Mouse (Mus musculus) gastrocnemius, adult 8-10 months (tissue): ENCODE results near the gene Zfp956. TPM values are rescaled to one million over a fixed set of nuclear protein-coding genes. Genes with fewer than 3 reads are reported as not detected.
"Not testable (repeated sequence)": the region's sequence is repeated elsewhere in the genome, so short reads cannot be mapped to it uniquely, and the experiment has no call there.

ENCODE experiments used
- DNase-seq, 2 experiments: peaks; one replicate each; pipeline ENCODE4 v3.0.0; 2022; ENCODE audit warnings: low spot score in 2 of 2
- total RNA-seq, 4 experiments: library from RNA; stranded (reverse); gene quantifications; 2 replicates each; pipeline ENCODE4 v1.2.4; 2022

The Zfp956 gene
- total RNA-seq, 4 experiments from 2014 or later = 6.0 to 9.0 (median 8.1) TPM

GRCm38 (mm10) chr6:47968166-47968565 lies 15.0 kb downstream of the Zfp956 start:
- DNase-seq = not testable (repeated sequence)

DNA sequence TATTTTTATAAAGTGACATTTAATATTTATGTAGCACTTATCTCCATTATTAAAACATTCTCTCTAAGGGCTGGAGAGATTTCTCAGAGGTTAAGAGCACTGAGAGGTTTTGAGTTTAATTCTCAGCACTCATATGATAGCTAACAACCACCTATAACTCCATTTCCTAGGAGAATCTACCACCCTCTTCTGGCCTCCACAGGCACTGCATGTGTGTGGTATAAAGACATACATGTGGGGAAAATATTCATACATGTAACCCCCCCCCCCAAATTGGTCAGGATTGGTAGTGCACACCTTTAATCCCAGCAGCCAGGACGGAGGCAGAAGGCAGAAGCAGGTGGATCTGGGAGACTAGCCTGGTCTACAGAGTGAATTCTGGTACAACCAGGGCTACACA lies 21.4 kb downstream of the Zfp956 start:
- no peak for DNase-seq

- peak; percentile 63 to 72 for DNase-seq
Observed at GRCm38 (mm10) chr6:47978897-47979368, 25.7 kb downstream of the Zfp956 start.

GRCm38 (mm10) chr6:47983936-47984335 lies 30.7 kb downstream of the Zfp956 start:
- no peak for DNase-seq

GRCm38 (mm10) chr6:47995661-47996060 lies 42.5 kb downstream of the Zfp956 start:
- no peak for DNase-seq

- no peak for DNase-seq
Observed at GRCm38 (mm10) chr6:48010727-48011126, 57.5 kb downstream of the Zfp956 start.

Other genes with a start within 250 kb of the Zfp956 start
- gene Pdia4, start 140.0 kb upstream of the Zfp956 start, total RNA-seq = 10 to 100 TPM in 2 of 4 experiments, 1 to 10 TPM in 2; 8.4 to 12.5 (median 10.4) TPM
- 1 to 10 TPM in 1 of 4 experiments, under 1 TPM in 3; 0.65 to 1.8 (median 0.85) TPM for gene Zfp786, start 122.5 kb upstream of the Zfp956 start, total RNA-seq
- gene Zfp398, start 117.7 kb upstream of the Zfp956 start, total RNA-seq = 1 to 10 TPM; 5.2 to 6.9 (median 6.2) TPM
- 1 to 10 TPM; 4.7 to 5.9 (median 4.9) TPM for gene Zfp282, start 76.2 kb upstream of the Zfp956 start, total RNA-seq
- 10 to 100 TPM in 1 of 4 experiments, 1 to 10 TPM in 3; 7.0 to 10.2 (median 9.1) TPM for gene Zfp212, start 32.9 kb upstream of the Zfp956 start, total RNA-seq
- gene Zfp777, start 95.5 kb downstream of the Zfp956 start, total RNA-seq = 10 to 100 TPM; 20.6 to 24.3 (median 22.9) TPM
- gene Zfp746, start 133.2 kb downstream of the Zfp956 start, total RNA-seq = 10 to 100 TPM in 2 of 4 experiments, 1 to 10 TPM in 2; 8.5 to 12.9 (median 10.0) TPM